Mouse (Mus musculus): ENCODE measurements around the gene Nfia. TPM values are rescaled to one million over a fixed set of nuclear protein-coding genes. Genes with fewer than 3 reads are reported as not detected.
A peak's percentile ranks its signal among the peaks of the same experiment; 100 is the strongest.

Nfia gene
- polyA plus RNA-seq, 1 experiment from 2014 or later = 88.3 TPM

DNA sequence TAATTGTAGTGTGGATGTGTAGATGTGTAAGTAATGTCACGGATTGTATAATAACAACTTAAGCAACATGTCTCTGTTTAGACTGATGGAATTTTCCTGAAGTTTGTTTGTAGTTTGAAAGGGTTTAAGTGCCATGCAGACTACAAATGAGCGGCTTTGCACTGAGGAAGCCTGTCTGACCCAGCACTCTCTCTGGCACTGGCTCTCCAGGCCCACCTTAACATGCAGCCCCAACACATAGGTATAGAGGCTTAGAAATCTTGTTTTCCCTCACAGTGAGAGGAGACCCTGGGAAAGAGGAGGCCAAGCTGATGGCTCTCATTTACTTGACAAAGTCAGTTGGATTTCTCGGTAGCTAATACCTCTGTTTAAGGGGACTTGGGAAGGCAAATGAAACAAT lies 13.9 kb upstream of the Nfia start:
- no peaks in the 10 kb centered on the region for H3K36me3 ChIP-seq (ENCODE audit: control insufficient read depth, insufficient read depth)
- peak overlapping the region; percentile 88 for H3K27ac ChIP-seq (ENCODE audit: low read length)
- no peak for ATAC-seq
- peak overlapping the region; percentile 68; the same call in 1 of the 2 replicates for H3K4me3 ChIP-seq (replicated peaks; ENCODE audit: low read length)
- peaks cover 10% of the 10 kb centered on the region for H3K4me1 ChIP-seq (replicated peaks; ENCODE audit: control insufficient read depth, insufficient read depth, low read length)
- peak overlapping the region; percentile 92 for H3K4me2 ChIP-seq (ENCODE audit: low read length)
- H3K27me3 ChIP-seq (replicated peaks; ENCODE audit: control insufficient read depth, insufficient read depth, low read length) = 0 out of 2 replicates have a peak, but pooled peaks cover 2% of the 10 kb centered on the region
- no peak overlapping the region for H3K9ac ChIP-seq (replicated peaks; ENCODE audit: low read depth, low read length)
- 9% methylated on average over 3 of the region's 3 CpGs for WGBS
- H3K9me3 ChIP-seq (ENCODE audit: control insufficient read depth, low read length) = no peaks in the 10 kb centered on the region

DNA sequence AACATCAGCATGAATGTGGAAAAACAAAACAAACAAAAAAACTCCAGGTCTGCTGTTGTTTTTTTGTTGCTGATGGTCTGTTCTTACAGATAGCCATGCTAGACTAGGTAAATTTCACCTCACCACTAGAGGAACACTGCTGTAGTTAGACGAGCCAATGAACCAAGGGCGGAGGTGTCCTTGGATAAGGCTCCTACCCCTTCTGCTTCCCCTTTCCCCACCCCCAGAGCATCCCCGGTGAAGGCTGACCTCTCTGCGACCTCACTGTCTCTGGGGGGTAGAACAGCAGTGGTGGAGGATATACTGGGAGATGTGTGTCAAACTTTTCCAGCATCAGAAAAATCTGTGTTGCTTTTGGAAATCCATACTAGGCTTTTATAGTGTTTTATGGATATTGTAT lies 7.9 kb upstream of the Nfia start:
- WGBS = 43% methylated on average over 4 of the region's 4 CpGs
- Histone ChIP-seq H3K4me3 (replicated peaks; ENCODE audit: low read length) (no peak overlapping the region), H3K36me3 (ENCODE audit: control insufficient read depth, insufficient read depth) (no peaks in the 10 kb centered on the region), H3K9me3 (ENCODE audit: control insufficient read depth, low read length) (no peaks in the 10 kb centered on the region), H3K4me2 (ENCODE audit: low read length) (no peak overlapping the region), H3K9ac (replicated peaks; ENCODE audit: low read depth, low read length) (no peak overlapping the region), H3K27ac (ENCODE audit: low read length) (no peak overlapping the region), H3K27me3 (replicated peaks; ENCODE audit: control insufficient read depth, insufficient read depth, low read length) (no peaks in the 10 kb centered on the region), H3K4me1 (replicated peaks; ENCODE audit: control insufficient read depth, insufficient read depth, low read length) (no peaks in the 10 kb centered on the region)
- ATAC-seq = no peak

DNA sequence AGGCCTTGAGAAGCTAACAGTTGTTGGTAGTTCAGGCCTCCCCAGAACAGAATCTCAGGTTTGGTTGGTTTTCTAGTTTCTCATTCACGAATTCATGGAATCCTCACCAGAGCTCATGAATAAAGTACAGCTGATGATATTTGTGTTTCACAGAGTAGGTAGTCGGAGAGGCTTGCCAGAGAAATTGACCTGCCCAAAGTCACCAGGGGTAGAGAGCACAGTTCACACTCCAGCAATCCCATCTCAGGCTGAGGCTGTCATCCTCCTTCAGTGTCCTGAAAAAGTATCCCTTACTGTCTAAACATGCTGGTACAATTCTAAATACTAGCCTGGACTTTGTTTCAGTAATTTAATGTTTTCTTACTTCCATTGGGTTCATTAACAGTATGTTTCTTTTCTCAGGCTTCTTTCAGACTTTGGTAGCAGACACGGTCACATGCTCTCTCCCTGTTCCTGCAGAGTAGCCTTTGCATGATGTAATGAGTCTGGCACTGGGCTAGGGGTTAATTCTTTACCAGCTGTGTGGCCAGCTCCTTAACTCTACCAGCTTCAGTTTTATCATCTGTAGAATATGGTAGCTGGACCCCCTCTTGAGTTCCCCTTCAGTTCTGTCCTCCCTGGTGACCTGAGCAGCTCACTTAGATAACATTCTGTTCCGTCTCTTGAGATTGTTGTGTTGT lies 7.1 kb upstream of the Nfia start:
- Histone ChIP-seq H3K4me1 (replicated peaks; ENCODE audit: control insufficient read depth, insufficient read depth, low read length) (no peaks in the 10 kb centered on the region), H3K36me3 (ENCODE audit: control insufficient read depth, insufficient read depth) (no peaks in the 10 kb centered on the region), H3K27ac (ENCODE audit: low read length) (no peak overlapping the region), H3K9me3 (ENCODE audit: control insufficient read depth, low read length) (no peaks in the 10 kb centered on the region), H3K4me2 (ENCODE audit: low read length) (no peak overlapping the region), H3K9ac (replicated peaks; ENCODE audit: low read depth, low read length) (no peak overlapping the region), H3K4me3 (replicated peaks; ENCODE audit: low read length) (no peak overlapping the region), H3K27me3 (replicated peaks; ENCODE audit: control insufficient read depth, insufficient read depth, low read length) (no peaks in the 10 kb centered on the region)
- ATAC-seq = no peak
- WGBS = 74% methylated on average over 4 of the region's 4 CpGs

DNA sequence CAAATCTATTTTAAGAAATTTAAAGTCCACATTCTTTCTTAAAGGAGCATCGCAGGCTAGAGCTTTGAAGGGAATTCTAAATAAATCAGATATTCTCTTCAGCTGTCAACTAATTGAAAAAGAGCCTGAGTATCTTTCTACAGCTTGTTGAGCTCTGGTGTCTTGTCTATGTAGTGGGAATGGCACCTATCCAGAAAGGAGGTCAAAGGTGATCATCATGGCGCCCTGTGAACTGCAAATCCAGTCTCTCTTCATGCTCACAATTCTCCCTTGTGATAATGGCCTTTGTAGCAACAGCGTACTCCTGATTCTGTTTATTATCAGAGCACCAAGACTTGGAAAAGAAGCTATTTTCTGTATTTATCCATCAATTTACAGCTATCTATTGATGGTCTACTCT lies 6.4 kb upstream of the Nfia start:
- no peak for ATAC-seq
- Histone ChIP-seq H3K4me2 (ENCODE audit: low read length) (no peak overlapping the region), H3K27me3 (replicated peaks; ENCODE audit: control insufficient read depth, insufficient read depth, low read length) (no peaks in the 10 kb centered on the region), H3K4me1 (replicated peaks; ENCODE audit: control insufficient read depth, insufficient read depth, low read length) (no peaks in the 10 kb centered on the region), H3K27ac (ENCODE audit: low read length) (no peak overlapping the region), H3K4me3 (replicated peaks; ENCODE audit: low read length) (no peak overlapping the region), H3K36me3 (ENCODE audit: control insufficient read depth, insufficient read depth) (no peaks in the 10 kb centered on the region), H3K9ac (replicated peaks; ENCODE audit: low read depth, low read length) (no peak overlapping the region), H3K9me3 (ENCODE audit: control insufficient read depth, low read length) (no peaks in the 10 kb centered on the region)
- 86% methylated on average over 3 of the region's 3 CpGs for WGBS

DNA sequence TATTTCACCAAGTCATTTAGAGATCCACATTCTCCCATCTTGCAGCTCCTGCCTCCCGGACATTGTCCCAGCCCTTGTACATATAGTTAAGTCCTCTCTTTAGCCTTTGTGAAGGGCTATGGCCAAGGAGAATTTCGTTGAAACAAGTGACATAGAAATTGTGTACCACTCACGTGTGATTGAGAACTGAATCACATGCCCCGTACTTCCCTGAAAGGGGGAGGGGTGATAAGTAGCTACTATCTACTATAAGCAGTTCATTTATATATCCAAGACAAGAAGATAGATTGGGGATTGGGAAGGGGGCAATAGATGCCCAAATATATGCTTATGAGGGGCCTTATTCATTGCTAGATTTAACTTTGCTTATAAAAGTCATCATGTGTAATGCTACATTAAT lies 5.5 kb upstream of the Nfia start:
- H3K36me3 ChIP-seq (ENCODE audit: control insufficient read depth, insufficient read depth) = no peaks in the 10 kb centered on the region
- no peak overlapping the region for H3K27ac ChIP-seq (ENCODE audit: low read length)
- no peaks in the 10 kb centered on the region for H3K9me3 ChIP-seq (ENCODE audit: control insufficient read depth, low read length)
- no peak overlapping the region for H3K4me2 ChIP-seq (ENCODE audit: low read length)
- no peak overlapping the region for H3K9ac ChIP-seq (replicated peaks; ENCODE audit: low read depth, low read length)
- peaks cover 5% of the 10 kb centered on the region for H3K4me1 ChIP-seq (replicated peaks; ENCODE audit: control insufficient read depth, insufficient read depth, low read length)
- H3K27me3 ChIP-seq (replicated peaks; ENCODE audit: control insufficient read depth, insufficient read depth, low read length) = no peaks in the 10 kb centered on the region
- 79% methylated on average over 4 of the region's 4 CpGs for WGBS
- no peak for ATAC-seq
- H3K4me3 ChIP-seq (replicated peaks; ENCODE audit: low read length) = no peak overlapping the region

DNA sequence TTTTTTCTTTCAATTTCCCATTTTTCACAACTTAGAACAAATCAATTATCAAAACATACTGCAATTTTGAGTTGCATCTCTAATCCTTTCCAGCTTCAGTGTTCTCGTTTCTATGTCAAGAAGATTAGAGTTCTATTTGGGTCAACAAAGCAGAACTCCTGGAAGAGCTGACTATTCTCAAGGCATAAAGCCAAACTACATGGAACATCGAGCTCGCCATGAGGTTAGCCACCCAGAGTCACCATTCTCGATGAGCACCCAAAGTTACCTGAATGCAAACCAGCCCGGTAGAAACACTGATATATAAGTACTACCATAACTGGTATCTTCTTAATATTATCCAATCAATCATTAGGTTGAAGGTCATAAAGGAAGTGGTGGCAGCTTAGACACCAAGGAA lies 5.0 kb upstream of the Nfia start:
- Histone ChIP-seq H3K36me3 (ENCODE audit: control insufficient read depth, insufficient read depth) (no peaks in the 10 kb centered on the region), H3K27me3 (replicated peaks; ENCODE audit: control insufficient read depth, insufficient read depth, low read length) (no peaks in the 10 kb centered on the region), H3K4me3 (replicated peaks; ENCODE audit: low read length) (no peak overlapping the region), H3K9ac (replicated peaks; ENCODE audit: low read depth, low read length) (no peak overlapping the region), H3K27ac (ENCODE audit: low read length) (no peak overlapping the region), H3K4me2 (ENCODE audit: low read length) (no peak overlapping the region), H3K9me3 (ENCODE audit: control insufficient read depth, low read length) (no peaks in the 10 kb centered on the region), H3K4me1 (replicated peaks; ENCODE audit: control insufficient read depth, insufficient read depth, low read length) (peaks cover 5% of the 10 kb centered on the region)
- ATAC-seq = no peak
- 93% methylated on average over 5 of the region's 5 CpGs for WGBS

DNA sequence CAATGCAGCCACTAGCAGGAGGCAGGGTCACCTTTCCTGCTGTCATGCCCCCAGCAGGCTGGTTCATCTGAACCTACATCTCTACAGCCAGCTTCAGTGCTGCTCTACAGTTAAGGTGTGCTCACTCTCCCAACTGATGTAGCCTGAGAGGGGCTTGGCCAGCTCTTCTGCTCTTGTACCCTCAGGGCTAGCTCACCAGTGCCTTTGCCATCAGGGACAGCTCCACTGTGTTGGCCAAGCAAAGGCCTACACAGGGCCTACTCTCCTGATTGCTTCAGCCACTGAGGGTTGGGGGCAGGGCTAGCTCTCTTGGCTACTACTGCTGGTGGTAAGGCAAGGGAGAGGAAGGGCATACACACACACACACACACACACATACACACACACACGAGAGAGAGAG lies 2.7 kb upstream of the Nfia start:
- ATAC-seq = no peak
- no CpG with 5 or more reads among the region's 1 CpGs for WGBS
- Histone ChIP-seq H3K4me3 (replicated peaks; ENCODE audit: low read length) (no peak overlapping the region), H3K9me3 (ENCODE audit: control insufficient read depth, low read length) (no peaks in the 10 kb centered on the region), H3K36me3 (ENCODE audit: control insufficient read depth, insufficient read depth) (no peaks in the 10 kb centered on the region), H3K27me3 (replicated peaks; ENCODE audit: control insufficient read depth, insufficient read depth, low read length) (no peaks in the 10 kb centered on the region), H3K27ac (ENCODE audit: low read length) (no peak overlapping the region), H3K4me1 (replicated peaks; ENCODE audit: control insufficient read depth, insufficient read depth, low read length) (peaks cover 18% of the 10 kb centered on the region), H3K4me2 (ENCODE audit: low read length) (no peak overlapping the region), H3K9ac (replicated peaks; ENCODE audit: low read depth, low read length) (no peak overlapping the region)

DNA sequence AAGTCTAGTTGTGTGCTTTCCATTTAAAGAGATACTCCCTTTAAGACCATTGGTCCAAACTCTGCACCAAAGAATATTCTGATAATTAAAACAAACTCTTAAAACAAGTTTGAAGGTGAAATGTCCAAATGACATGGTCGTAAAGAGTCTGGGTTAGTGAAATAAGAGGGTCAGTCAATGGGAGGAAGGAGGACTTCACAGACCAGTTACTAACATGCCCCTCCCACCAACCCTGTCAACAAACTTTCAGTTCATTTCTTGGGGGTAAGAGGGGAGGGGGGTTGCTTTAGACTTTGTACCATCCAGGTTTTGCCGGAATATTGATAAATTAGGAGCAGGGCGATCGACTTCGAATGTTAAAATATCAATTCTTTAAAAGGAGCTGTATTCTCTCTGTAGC lies 1.1 kb upstream of the Nfia start:
- no peak for ATAC-seq
- 7% methylated on average over 5 of the region's 5 CpGs for WGBS
- peak overlapping the region; percentile 68 for H3K9ac ChIP-seq (replicated peaks; ENCODE audit: low read depth, low read length)

DNA sequence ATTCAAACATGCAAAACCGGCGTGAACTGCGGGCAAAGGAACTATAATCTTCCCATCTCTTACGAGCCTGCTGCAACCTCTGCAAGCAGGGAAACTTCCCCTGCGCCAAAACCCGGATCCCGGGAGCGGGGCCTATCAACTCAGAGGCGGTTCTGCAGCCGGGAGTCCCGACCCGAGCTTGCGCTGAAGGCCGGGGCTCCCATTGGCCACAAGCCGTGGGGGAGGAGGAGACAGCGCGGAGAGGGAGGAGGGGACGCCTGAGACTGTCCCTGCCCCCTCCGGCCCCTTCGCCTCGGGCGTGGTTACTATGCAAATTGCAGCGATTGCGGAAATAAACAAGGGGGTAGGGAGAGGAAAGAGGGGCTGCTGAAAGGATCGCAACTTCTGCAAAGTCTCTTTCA lies 450 bp upstream of the Nfia start:
- peaks cover 36% of the 10 kb centered on the region for H3K4me1 ChIP-seq (replicated peaks; ENCODE audit: control insufficient read depth, insufficient read depth, low read length)
- H3K27ac ChIP-seq (ENCODE audit: low read length) = peak overlapping the region; percentile 92
- under 1% methylated on average over 25 of the region's 25 CpGs for WGBS
- H3K27me3 ChIP-seq (replicated peaks; ENCODE audit: control insufficient read depth, insufficient read depth, low read length) = no peaks in the 10 kb centered on the region
- H3K4me3 ChIP-seq (replicated peaks; ENCODE audit: low read length) = peak overlapping the region; percentile 58
- H3K4me2 ChIP-seq (ENCODE audit: low read length) = peak overlapping the region; percentile 80
- H3K9me3 ChIP-seq (ENCODE audit: control insufficient read depth, low read length) = no peaks in the 10 kb centered on the region
- H3K9ac ChIP-seq (replicated peaks; ENCODE audit: low read depth, low read length) = peak overlapping the region; percentile 68
- ATAC-seq = peak; percentile 93
- H3K36me3 ChIP-seq (ENCODE audit: control insufficient read depth, insufficient read depth) = no peaks in the 10 kb centered on the region

More for the DNA sequence above, 1.1 kb upstream of the Nfia start:
- Histone ChIP-seq H3K4me2 (ENCODE audit: low read length) (peak overlapping the region; percentile 80), H3K9me3 (ENCODE audit: control insufficient read depth, low read length) (no peaks in the 10 kb centered on the region), H3K27ac (ENCODE audit: low read length) (peak overlapping the region; percentile 92), H3K4me3 (replicated peaks; ENCODE audit: low read length) (peak overlapping the region; percentile 58), H3K4me1 (replicated peaks; ENCODE audit: control insufficient read depth, insufficient read depth, low read length) (peaks cover 30% of the 10 kb centered on the region), H3K27me3 (replicated peaks; ENCODE audit: control insufficient read depth, insufficient read depth, low read length) (no peaks in the 10 kb centered on the region), H3K36me3 (ENCODE audit: control insufficient read depth, insufficient read depth) (no peaks in the 10 kb centered on the region)
